Mouse (Mus musculus) megakaryocyte-erythroid progenitor cell, adult 5-6 weeks (primary cell): Measurements from ENCODE around the gene Etnk2. TPM values are rescaled to one million over a fixed set of nuclear protein-coding genes. Genes with fewer than 3 reads are reported as not detected.
A peak's percentile ranks its signal among the peaks of the same experiment; 100 is the strongest.
"Not testable (repeated sequence)": the region's sequence is repeated elsewhere in the genome, so short reads cannot be mapped to it uniquely, and the experiment has no call there.

Experiments used
- ATAC-seq: replicated peaks from 2 replicates; pipeline ENCODE4 v1.8.0; 2016; ENCODE audit warnings: mild to moderate bottlenecking, inconsistent platforms; ENCODE audit not compliant: severe bottlenecking, poor library complexity, low FRiP score, low TSS enrichment
- total RNA-seq, 2 experiments: library from RNA; stranded (forward) in 1 of 2; stranded (reverse) in 1 of 2; fragments of 200-1000, 215-1000 nt in 1 of 2; fragments of >200 nt in 1 of 2; fragmentation: Nextera tagmentation in 1 of 2; gene quantifications; 2 replicates each; pipeline ENCODE4 v1.2.3; 2014 to 2017

Gene Etnk2
- total RNA-seq (2014; fragmentation: Nextera tagmentation) (not detected in 2 replicates), total RNA-seq (2017) (not detected in 2 replicates)

DNA sequence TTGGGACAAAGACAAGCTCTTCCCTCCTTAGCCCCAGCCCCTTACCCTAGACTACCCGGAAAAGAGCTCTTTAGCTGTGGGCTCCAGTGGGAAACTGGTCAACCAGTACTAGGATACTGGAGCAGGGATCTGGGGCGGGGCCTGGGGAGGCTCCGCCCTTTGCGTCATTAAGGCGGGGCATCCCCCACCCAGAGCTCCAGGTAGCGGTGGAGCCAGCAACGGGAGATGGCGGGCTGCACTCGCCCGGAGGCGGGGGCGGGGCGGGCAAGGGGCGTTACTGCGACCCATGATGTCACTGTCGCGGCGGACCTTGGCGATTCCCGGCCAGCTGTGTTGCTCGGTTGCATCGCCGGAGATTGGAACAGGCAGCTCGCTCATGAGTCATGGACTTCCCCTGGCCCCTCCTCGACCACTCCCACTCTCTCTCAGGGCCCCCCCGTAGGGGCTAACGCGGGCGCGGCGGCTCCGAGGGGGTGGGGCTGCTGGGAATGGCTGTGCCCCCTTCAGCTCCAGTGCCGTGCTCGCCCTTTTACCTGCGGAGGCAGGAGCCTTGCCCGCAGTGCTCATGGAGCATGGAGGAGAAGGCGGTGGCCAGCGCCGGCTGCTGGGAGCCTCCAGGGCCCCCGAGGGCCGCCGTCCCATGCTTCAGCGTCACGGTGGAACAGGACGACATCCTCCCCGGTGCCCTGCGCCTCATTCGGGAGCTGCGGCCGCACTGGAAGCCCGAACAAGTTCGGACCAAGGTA, at the start of gene Etnk2:
Gene Etnk2 (plus strand): TSS at position 297 of the 746 bp plus-strand sequence.
- peak; percentile 45 for ATAC-seq

DNA sequence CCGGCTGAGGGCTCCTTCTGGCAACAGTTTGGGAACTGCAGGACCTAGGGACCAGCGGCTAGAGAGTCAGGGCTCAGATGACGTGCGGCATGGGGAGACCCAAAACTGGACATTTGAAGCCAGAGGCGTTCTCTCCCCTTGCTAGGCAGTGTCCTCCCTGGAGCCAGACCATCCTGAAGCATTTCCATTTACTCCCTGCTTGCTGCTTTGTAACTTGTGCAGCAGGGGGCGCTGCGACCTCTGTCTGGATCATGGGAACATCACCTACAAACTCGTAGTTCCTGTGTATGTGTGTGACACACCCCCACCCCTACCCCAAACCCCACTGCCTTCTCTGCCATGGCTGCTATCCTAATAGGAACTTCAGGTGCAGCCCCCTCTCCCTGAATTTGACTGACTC, 49.0 kb upstream of the Etnk2 start:
- ATAC-seq, result no peak

DNA sequence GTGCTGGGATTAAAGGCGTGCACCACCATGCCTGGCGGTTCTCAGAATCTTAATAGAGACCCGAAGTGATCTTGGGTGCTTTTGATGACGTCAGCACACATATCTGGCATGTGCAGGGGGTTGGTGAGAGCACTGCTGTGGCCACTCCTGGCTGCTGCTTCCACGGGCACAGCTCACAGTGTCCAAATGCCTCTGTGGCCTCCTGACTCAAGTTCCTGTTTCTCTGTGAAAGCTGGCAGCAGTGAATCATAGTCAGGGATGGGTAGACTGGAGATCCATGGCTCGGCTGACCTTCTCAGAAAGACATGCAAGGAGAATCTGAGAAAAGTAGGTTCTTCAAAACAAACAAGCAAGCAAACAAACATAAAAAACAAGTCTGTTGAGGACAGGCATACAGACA, 47.6 kb upstream of the Etnk2 start:
- ATAC-seq, result no peak

GRCm38 (mm10) chr1:133316577-133316976, 46.8 kb upstream of the Etnk2 start:
- no peak for ATAC-seq

- ATAC-seq, result no peak
These were observed 46.2 kb upstream of the Etnk2 start for GRCm38 (mm10) chr1:133317149-133317548.

DNA sequence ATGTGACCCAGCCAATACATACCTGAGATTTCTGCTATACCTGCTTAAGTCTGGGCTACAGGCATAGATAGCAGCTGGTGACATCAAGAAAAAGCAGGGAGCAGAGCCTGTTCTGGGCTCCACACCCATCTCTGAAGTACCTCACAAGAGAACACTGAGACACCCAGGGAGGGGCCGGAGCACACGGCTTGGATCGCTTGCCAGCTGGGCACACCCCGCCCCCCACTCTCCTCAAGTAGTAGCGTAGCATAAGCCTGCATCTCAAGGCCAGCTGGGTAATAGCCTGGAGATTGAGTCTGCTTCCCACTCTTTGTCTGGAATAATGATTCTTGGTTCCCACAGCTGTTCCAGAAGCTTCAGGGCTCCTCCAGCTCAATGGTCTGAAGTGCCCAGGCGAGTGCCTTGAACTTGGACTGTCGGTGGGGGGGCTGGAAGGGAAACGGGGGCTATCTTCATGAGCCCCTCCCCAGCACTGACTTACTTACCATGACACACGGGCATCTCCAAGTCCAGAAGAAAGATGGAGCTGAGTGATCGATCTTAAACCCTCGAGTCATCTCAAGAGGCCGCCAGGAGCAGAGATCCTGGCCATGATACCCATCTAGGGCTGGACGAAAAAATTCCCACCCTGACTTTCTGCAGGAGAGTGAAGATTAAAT, 42.0 kb upstream of the Etnk2 start, which contains the start of gene Kiss1:
Gene Kiss1 (plus strand): TSS at position 609 of the 659 bp plus-strand sequence.
- no peak for ATAC-seq

GRCm38 (mm10) chr1:133323333-133323732, 40.0 kb upstream of the Etnk2 start:
- ATAC-seq, result no peak

GRCm38 (mm10) chr1:133325951-133326350, 37.4 kb upstream of the Etnk2 start:
- no peak for ATAC-seq

DNA sequence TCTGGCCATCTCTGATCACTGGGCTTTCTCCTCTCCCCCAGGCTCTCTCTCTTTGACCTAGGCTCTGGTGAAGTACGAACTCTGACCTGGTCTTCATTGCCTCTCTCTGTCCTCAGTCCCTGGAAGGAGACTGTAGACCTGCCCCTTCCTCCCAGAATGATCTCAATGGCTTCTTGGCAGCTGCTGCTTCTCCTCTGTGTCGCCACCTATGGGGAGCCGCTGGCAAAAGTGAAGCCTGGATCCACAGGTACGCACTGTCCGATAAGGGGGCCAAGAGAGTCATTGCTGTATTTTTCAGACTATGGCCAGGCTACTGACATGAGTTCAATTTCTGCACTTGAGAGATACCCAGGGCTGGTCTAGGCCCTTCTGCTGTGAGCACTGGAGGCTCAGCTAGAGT, 36.3 kb upstream of the Etnk2 start:
- ATAC-seq, result no peak

DNA sequence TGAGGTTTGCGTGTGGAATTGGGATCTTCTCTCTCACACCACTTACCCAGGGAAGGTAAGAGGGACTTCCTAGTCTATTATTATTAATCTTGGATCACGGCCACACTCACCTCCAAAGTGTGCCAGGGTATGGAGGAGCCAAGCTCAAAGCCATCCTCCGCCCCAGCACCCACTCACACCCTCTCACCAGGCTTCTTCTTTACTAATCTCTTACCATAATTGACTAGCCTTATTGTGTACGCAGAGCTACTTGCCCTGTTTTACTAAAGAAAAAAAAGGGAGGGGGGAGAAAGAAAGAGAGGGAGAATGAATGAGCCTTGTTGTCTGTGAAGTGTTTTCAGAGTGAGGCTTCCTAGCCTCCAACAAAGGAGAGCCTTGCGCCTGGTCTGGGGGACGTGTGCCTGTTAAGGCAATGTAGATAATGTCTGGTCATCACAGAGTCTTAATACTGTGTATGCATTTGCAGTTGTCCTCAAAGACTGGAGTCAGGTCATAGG, 35.0 kb upstream of the Etnk2 start:
- ATAC-seq, result no peak

DNA sequence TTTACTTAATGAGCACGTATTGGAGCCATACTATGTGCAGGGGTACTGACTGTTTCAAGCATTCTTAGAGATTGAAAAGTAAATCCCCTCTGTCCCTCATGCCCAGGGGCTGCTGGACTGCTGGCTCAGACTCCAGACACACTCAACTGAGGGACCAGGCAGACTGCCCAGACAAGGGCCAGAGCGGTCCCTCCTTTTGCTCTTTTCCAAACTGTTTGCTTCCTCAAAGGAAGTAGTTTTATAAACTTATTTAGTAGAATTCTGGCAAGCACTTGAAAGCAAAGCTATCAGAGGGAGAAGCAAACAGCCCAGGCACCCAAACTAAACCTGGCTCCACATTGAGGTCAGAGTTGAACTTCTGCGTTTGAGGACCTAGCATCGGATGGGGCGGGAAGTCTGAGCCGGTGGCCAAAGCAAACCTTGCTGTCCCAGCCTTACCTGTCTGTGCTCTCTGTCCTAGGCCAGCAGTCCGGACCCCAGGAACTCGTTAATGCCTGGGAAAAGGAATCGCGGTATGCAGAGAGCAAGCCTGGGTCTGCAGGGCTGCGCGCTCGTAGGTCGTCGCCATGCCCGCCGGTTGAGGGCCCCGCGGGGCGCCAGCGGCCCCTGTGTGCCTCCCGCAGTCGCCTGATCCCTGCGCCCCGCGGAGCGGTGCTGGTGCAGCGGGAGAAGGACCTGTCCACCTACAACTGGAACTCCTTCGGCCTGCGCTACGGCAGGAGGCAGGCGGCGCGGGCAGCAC, 34.3 kb upstream of the Etnk2 start:
- ATAC-seq, result no peak

GRCm38 (mm10) chr1:133329638-133329964, 33.8 kb upstream of the Etnk2 start:
- no peak for ATAC-seq

DNA sequence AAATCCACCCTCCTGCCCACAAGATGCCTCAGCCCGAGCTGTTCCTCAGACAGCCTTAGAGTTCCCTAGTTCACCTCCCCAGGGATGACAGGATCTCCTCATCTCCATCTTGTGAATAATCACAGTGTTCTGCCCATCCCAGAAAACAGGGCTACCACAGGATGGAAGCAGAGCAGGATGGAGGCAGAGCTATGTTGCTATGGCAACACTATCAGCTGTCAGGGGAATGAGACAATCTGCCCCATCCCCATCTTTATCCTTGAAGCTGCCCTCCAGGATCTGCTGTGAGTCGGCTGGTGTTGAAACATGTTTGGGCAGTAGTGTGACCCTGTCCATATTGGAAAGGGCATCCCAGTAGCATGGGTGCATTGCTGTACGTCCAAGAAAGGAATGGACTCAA, 32.2 kb upstream of the Etnk2 start:
- no peak for ATAC-seq

- ATAC-seq, result no peak
These were observed 30.5 kb upstream of the Etnk2 start for GRCm38 (mm10) chr1:133332656-133333430.

- no peak for ATAC-seq
These were observed 29.4 kb upstream of the Etnk2 start for GRCm38 (mm10) chr1:133333937-133334336.

GRCm38 (mm10) chr1:133340403-133340802, 23.0 kb upstream of the Etnk2 start:
- not testable (repeated sequence) for ATAC-seq

DNA sequence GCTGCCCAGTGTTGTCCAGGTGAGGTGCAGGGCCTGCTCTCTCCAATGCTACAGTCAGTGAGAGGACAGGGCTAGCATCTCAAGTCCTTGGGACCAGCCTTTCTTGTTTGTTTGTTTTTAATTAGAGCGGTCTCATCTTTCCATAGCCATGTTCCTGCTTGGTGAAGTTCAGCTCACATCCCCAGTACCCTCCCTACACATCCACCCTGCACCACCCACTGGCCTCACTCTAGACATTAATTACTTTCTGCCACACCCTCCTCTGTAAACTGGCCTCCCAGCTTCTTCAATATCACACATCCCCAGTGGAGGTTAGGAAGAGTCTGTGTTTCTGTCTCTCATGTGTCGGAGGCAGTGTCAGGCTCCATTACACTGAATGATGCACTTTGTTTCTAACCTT, 19.0 kb upstream of the Etnk2 start:
- no peak for ATAC-seq

- no peak for ATAC-seq
These were observed 16.8 kb upstream of the Etnk2 start for GRCm38 (mm10) chr1:133346531-133346930.

DNA sequence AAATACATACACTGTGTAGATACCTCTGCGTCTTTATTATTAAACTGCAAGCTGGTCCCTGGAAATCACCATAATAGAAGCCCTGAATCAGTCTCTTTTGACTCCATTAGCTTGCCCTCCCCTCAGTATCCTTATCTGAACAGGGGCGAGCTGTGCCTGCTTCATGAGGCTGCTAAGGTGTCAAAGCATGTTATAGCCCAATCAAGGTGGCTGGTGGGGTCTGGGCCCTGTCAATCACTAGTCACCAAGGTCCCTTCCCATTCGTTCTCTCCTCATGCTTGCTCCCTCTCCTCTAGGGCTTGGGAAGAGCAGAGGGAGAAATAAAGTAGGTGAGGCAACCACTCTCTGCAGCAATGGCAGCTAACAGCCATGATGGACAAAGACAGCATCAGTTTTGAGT, 16.1 kb upstream of the Etnk2 start:
- ATAC-seq, result no peak
